Mouse (Mus musculus) urinary bladder, adult 18-20 months (tissue): ENCODE data around the gene Trem2.
A peak's percentile ranks its signal among the peaks of the same experiment; 100 is the strongest.
"Not testable (repeated sequence)": the region's sequence is repeated elsewhere in the genome, so short reads cannot be mapped to it uniquely, and the experiment has no call there.

Source experiments
- DNase-seq, 2 experiments: peaks; one replicate each; pipeline ENCODE4 v3.0.0; 2022; ENCODE audit warnings: low spot score in 2 of 2, mixed read lengths in 2 of 2

Gene Trem2

DNA sequence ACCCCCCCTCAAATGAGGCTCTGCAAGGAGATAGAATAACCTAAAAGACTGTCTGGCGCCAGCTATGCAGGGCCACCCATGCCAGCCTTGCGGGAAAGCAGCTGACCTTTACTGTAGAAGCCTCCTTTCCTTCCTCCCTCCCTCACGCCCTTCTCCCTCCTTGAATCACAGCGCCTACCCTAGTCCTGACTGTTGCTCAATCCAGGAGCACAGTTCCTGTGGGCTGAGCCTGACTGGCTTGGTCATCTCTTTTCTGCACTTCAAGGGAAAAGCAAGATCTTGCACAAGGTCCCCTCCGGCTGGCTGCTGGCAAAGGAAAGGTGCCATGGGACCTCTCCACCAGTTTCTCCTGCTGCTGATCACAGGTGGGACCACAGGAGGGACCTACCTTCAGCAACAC is at the start of gene Trem2:
Trem2 (plus strand) TSS at position 171 of the 400 bp plus-strand sequence.
- no peak for DNase-seq

DNA sequence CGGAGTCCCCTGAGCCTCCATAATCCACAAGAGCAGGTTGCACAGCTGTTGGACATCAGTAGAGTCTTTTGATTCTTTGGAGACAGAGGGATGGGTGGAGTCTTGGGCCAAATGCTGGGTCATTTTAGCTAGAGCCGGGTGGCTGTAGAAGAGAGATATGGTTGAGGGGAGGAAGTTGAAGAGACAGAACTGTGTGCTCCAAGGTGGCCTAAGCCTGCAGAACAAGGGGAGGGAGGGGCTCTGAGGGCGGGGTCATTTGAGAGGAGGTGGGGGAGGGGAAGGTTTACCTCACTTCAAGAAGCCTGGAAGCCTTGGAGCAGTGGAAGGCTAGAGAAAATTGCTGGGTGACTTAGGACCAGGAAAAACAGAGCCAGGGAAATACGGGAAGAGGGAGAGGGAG is 47.0 kb upstream of the Trem2 start, which contains the start of gene Treml2:
Treml2 (plus strand) TSS at position 296 of the 400 bp plus-strand sequence.
- DNase-seq = no peak

DNA sequence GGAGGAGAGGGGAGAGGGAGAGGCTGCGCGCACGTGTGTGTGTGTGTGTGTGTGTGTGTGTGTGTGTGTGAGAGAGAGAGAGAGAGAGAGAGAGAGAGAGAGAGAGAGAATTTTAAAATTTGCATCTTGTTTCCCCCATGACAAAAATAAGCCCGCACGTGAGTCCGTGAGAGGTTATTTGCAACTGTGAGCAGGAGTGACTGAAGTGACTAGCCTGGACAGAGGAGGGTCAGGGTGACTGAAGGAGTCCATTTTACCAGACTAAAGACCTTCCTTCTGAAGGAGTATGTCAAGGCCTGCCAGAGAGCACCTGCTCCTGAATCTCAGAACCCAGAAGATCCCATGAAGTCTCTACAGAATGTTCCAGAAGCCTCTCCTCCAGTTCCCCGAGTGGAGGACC is 46.4 kb upstream of the Trem2 start:
- no peak for DNase-seq

DNA sequence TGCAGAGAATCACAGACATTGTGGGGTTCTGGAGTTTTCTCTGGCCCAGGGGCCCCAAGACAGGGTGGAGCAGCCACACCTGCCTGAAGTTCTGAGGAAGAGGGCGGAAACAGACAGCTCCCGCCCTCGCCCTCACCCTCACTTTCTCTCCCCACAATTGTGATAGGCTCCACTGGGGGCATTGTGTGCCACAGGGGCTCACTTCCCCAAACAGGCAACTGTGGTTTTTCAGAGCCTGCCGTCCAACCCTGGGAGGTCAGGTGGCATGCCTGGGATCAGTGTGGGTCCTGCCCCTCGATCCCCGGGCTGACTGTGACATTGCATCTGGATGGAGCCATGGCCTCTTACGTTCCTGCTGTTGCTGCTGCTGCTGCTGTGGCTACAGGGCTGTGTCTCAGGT is 46.0 kb upstream of the Trem2 start:
- DNase-seq = no peak

DNA sequence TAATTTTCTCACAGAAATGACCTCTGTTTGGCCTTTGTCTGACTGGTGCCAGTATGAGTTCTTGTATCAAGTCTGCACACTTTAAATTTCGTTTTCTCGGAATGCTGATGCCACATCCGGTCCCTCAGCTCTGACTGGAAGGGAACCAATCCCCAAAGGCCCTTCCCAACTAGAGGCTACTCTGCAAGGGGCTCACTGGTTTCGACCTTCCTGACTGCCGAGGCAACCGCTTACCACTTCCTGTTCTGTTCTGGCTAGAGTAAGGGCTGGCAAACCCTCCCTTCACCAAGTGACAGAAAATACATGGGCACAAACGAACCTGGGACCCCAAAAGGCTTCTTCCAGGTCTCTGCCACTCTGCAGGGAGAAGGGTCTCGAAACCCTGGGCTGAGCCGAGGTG is 45.3 kb upstream of the Trem2 start:
- DNase-seq = no peak

DNA sequence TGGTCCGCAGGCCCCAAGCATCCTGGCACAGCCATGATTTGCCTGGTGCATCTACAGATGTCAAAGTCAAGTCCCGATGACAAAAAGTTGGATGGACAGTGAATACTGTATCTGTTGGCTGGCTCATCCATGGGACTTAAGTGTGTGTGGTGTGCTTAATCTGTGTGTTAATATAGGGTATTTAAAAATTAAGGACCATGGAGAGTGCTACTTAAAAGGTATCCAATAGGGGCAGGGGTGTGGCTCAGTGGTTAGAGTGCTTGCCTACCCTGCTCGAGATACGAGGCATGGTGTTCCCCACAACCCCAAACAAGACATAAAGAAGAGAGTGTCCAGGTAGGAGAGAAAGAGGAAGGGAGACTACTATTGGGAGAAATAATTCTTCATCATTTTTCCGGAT is 44.4 kb upstream of the Trem2 start:
- DNase-seq = no peak

DNA sequence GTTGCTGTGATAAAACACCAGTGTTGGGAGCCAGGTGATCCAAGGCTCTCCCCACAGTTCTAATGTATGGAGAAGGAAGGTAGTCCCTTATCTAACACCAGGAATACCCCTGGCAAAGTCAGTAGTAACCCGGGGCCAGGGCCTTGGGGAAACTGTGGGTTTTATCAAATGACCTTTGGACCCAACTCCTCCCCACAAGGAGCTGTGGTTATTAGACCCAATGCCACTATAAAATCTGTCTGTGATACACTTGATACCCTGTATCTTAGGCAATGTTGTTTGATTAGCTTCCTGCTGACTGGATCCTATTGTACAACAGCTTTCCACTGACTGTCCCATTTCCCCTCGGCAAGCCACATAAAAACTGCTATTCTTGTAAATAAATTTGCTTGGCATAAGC is 34.1 kb upstream of the Trem2 start:
- DNase-seq = no peak

DNA sequence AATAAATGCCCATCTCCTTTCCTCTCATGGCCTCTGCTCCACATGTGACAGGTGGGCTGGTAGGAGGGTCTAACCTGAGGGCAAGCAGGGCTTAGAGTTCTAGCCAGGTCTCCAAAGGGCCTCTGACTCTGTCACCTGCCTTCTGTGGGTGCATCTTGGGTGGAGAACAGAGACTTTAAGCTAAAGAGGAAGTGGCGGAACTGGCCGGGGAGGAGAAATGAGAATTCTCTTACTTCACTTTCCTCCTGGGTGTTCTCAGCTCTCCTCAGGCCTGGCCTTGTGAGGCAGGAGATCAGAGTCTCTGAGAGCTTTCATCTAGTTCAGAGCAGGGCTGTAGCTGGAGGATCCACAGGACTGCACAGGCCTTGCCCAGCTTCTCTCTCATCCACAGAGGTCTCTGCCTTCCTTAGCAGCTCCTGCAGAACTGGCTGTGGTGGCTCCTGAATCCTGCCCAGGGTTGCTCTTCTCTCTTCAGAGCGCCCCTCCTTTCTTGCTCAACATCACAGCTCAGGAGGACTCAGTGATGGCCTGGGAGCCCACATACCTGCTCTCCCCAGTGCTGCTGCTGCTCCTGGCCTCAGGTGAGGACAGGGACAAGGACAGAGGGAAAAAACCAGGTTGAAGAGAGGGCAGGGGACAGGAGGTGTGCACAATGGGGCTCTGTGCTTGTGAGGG is 30.2 kb upstream of the Trem2 start, which contains the start of gene B430306N03Rik:
B430306N03Rik (plus strand) TSS at position 237 of the 675 bp plus-strand sequence.
- not testable (repeated sequence) for DNase-seq

DNA sequence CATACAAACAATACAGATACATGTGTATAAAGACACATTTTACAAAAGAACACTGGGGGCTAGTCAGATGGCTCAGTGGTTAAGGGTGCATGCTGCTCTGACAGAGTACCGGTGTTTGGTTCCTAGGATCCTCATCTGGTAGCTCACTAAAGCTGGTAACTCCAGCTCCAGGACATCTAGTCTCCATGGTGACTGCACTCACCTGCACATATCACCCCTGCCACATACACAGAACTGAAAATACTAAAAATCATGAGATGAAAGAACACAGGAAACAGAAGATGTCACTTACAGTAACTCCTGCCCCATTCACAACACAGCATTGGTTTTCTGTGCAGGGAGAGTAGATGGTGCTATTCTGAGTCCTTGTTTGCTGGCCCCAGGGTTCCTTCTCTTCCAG is 27.5 kb upstream of the Trem2 start:
- no peak for DNase-seq

DNA sequence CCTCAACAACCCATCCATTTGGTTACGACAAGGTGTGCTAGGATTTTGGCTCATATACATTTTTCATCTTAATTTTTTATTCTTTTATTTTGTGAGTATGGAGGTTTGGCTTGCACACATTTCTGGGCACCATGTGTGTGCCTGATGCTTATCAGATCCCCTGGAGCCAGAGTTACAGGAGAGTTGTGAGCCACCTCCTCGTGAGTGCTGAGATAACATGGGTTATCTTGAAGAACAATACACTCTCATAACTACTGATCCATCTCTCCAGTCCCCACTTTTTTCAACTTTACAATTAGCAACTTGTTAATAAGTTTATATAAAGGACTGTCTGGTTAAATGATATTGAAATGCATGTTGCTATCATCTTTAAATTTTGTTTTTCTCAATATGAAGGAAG is 24.9 kb upstream of the Trem2 start:
- no peak for DNase-seq

DNA sequence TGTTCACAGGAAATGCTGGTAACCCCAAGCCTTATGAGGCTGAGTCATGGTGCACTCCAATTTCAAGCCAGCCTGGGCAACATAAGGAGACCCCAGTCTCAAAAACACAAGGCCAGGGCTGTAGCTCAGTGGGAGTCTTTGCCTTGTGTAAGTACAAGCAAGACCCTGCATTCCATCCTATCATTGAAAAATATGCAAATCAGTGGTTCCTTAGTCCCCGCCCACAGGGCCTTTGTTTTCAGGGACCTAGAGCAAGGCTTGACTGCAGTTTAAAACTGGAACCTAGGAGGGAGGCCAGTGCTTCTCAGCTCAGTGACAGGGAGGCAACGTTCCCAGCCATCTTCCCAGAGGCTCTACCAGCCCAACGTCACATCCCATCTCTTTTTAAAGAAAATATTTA is 23.0 kb upstream of the Trem2 start:
- no peak for DNase-seq

DNA sequence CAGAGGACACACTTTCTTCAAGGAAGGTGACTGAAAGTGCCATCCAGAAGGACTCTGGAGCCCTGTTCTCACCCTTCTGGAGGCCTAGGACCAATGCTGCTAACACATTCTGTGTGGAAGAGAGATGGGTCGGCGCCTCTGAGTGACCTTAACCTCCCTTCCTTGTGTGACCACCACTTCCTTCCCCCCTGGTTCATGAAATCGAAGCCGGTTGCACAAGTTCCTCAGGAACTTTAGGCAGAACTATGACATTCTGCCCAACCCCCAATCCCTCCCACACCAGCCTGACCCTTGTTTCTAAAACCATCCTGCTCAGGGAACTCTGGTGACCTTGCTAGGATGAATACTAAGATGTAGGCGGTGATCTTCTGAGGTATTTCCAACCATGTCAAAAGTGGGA is 21.9 kb upstream of the Trem2 start:
- no peak for DNase-seq

DNA sequence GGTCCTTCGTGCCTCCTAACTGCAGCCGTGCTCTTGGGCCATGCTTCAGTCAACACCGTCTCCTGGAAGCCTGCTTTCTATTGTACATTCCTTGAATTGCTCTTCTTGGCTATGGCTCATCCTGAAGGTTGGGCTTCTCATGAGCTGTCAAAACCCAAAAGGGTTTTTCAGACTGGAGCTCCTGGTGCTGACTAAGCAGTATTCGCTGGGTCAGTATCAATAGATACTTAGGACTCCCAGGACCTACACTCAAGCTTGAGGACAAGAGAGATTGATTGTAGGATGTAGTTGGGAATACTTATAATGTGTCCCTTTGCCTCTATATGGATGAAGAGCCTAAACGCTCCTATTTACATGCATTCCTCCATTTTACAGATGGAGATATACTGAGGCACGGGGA is 21.1 kb upstream of the Trem2 start:
- DNase-seq = no peak

DNA sequence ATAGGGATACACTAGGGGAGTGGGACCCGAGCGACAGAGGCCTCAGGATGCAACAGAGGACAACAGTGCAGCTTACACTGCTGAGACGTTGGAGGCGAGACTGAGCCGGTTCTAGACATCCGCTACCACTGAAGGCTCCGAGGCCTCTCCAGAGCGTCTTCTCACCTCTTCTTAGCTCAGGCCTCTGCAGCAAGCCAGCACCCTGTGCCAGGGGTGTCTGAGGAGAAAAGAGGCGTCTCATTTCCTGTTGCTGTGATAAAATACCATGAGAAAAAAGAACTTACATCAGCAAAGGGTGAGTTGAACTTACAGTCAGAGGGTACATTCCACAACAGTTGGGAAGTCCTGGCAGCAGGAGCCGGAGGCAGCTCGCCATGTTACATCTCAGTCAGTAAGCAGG is 20.6 kb upstream of the Trem2 start:
- no peak for DNase-seq

DNA sequence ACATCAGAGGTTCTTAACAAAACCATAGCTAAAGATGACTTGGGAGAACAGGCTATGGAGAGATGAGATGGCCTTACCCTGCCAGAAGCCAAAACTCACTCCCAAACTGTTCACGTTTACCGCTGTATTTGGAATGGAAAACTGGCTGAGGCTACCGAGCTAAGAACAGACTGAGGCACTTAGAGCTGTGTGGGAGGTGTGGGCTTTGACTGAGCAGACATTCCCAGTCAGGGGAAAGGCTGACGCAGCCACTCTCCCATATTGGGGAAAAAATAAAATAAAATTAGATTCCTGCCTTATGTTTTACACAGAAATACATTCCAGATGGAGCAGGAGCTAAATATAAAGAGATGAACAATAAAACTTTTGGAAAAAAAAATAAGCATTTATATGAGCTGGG is 19.5 kb upstream of the Trem2 start:
- no peak for DNase-seq

DNA sequence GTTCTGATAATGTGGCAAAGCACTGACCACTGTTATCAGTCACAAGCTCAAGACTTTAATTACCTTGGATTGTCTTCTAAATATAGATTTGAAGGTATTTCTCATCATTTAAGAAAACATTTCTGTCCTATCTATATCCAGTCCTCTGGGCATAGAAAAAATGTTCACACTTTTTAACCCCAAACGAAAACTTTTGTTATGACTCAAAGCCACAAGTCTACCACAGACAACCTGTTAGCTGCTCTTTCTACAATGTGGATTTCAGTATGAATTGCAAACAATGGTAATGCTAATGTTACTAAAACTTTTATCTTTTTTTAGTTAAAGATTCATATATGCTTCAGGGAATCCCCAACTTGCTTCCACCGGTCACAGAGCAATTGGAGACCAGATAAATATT is 13.7 kb upstream of the Trem2 start:
- no peak for DNase-seq

DNA sequence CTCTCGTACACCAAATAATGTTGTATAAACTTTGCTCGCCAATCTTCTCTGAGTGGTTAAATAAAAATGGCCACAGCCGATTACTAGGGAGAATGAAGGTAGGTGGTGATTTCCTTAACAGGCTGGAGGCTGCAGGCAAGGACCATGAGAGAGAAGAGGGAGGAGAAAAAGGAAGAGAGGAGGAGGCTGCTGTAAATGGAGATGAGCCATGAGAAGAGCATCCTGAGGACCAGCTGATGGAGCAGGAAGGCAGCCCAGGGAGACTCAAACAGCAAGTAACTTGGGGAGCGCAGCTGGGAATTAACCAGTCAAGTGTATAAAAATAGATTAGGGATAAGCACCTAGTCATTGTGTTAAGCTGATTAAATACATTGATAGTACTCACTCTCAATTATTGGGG is 12.0 kb upstream of the Trem2 start:
- no peak for DNase-seq

DNA sequence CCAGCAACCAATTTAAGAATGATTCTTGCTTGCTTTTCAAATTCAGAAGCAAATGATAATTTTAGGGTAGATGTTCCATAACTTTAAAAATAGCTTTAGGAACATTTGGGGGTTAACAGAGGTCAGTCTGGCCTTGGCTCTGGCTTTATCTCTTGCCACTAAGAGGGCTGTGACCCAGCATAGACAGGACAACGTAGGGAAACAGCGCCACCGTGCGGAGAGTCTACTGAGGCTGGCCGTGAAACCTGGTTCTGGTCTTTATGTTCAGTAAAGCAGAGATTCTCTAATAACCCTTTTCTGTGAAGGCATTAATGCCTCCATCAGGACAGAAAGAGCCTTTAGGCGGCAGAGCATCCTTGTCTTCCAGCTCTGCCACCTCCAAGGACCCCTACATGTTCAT is 9.3 kb upstream of the Trem2 start:
- DNase-seq = peak; percentile 61 to 62

DNA sequence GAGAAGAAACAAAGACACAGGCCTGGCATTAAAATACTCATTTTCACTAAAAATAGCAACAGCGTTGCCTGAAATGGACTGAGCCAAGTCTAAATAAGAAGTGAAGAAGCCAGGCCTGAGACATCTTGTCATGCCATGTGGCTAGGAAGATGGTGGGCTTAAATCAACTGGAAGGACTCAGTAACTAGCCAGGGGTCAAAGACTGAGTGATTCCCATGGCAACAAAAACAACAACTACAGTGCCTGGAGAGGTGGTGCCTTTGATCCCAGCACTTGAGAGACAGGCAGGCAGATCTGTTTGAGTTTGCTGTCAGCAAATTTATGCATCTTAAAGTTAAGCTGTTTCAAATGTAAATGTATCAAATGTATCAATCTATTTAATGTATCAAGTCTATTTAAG is 5.9 kb upstream of the Trem2 start:
- no peak for DNase-seq

DNA sequence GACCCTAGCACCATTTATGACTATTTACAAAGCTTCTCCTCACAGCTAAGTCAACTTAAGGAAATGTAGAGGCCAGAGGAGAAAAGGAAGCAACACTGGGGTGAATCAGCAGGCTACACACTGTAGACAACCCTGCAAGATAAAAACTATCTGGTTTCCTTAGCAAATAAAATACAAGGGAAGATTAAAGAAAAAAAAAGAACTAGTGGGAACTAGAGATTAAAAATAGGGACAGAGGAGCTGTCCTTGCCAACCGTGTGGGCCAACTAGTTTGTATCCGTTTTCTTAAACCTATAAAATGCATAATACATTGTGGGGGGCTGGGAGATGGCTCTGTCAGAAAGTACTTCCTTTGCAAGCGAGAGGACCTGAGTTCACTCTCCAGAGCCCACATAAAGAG is 4.3 kb upstream of the Trem2 start:
- no peak for DNase-seq

DNA sequence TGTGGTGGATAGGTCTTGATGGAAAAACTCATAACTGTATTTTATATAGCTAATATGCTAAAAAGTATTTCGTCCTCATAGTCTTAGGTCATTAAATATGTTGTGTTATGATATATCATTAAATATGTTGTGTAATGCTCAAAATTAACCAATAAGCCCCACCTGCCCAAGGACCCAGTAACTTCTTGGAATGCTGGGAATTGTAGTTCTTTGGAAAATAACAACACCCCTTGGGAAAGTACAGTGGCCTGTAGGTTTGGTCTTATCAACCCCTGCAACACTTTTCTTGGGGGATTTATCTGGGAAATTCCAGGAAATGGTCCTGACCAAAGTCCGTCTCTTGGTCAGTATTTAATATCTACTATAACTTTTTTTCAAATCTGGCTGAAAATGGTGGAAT is 3.1 kb upstream of the Trem2 start:
- DNase-seq = no peak

DNA sequence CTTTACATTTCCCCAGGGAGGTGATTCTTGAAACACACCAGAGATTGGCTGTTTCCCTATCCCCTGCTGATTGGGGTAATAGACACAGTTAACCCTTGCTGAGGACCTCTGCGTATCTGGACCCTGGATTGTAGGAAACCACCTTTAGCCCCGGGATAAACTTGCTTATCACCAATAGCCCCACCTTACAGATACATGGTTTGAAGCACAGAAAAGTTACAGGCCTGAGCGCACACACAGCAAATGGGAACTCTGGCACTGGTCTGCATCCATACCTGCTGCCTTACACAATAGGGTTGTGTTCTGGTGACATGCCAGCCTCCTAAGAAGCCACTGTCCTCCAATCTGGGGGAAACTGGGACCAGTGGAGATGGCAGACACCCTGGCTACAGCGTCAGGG is 377 bp upstream of the Trem2 start:
- DNase-seq = no peak

DNA sequence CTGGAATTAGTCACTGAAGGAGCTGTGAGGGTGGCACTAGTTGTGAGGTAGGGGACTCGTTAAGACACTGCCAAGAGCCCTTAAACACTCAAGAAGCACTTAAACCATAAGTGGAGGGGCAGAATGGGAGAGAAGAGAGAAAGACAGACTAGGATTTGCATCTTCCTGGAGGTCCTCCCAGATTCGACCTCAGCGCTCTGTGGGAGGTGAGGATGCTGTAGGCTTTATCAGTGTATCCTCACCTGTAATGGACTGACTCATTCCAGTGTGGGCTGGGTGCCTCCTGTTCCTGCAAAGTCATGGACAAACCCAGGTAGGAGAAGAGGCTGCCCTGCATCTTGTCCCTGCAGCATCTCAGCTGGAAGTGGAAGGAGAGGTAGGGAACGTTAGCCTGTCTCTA is 633 bp downstream of the Trem2 start:
- no peak for DNase-seq

DNA sequence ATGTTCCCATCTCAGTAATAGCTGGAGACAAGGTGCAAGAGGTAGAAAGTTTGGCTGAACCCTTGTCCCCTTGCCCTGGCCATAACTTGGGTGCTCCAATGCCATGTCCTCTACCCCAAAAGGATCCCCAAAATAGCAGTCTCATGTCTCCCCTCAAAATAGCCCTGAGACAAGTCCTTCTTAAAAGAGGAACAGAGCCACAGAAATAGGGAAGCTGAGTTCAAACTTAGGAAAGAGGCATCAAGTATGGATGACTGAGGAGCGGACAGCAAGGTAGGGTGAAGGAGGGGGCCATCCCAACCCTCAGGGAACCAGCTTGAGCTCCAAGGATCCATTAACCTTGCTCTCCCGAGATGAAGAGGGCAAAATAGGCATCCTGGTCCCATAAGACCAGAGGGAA is 1.1 kb downstream of the Trem2 start:
- no peak for DNase-seq
